9 mouse cellular contexts compared by ENCODE assay signal in the genomic region with DNA sequence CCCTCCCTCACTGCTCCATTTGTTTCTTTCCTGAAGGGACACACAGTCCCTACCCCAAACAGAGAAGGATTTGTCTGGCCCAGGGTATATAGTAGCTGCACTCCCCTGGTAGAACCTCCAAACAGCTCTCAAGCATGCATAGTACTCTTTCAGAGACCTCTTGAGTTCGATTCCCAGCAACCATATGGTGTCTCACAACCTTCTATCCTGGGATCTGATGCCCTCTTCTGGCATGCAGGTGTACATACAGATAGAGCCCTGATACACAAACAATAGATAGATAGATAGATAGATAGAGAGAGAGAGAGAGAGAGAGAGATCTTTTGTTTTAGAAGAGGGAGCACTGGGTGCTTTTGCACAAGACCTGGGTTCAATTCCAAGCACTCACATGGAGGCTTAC.
DNase-seq lines count a peak whose midpoint lies in the region; ATAC-seq lines count a peak whose summit lies in the region.
"Had no signal": no experiment of that assay in that cellular context is flagged by ENCODE, and none has a peak within 500 bp of the region (broad histone marks: within the 10 kb centered on the region; RNA-seq: fewer than 3 reads in every experiment).

No protein-coding gene starts in this region.

- peaks cover 37% of the 10 kb centered on the region for H3K27me3 ChIP-seq in liver, embryonic 12.5 days (replicated peaks)
- H3K27me3 ChIP-seq in forebrain, embryonic 14.5 days (replicated peaks; ENCODE audit: control insufficient read depth, insufficient read depth, low read length) = no peaks in the 10 kb centered on the region

- no peaks in the 10 kb centered on the region for H3K9me3 ChIP-seq in liver, embryonic 12.5 days (replicated peaks)
- no peaks in the 10 kb centered on the region for H3K9me3 ChIP-seq in forebrain, embryonic 14.5 days (replicated peaks; ENCODE audit: control insufficient read depth, low read length)

- no peak overlapping the region for H3K4me3 ChIP-seq in liver, embryonic 12.5 days
- H3K4me3 ChIP-seq in forebrain, embryonic 14.5 days (ENCODE audit: low read depth, low read length) = no peak overlapping the region
- no peak overlapping the region for H3K4me3 ChIP-seq in macrophage (ENCODE audit: inconsistent target)

- H3K79me2 ChIP-seq in macrophage (ENCODE audit: inconsistent target) = no peaks in the 10 kb centered on the region

- DNase-seq in liver (no peak), R1 (ENCODE audit: low read depth, low spot score) (peak; percentile 57)
- DNase-seq in forebrain, embryonic 14.5 days (ENCODE audit: low spot score) = no peak
- DNase-seq in B cell, adult 2 months = no peak
- DNase-seq in frontal cortex, postnatal 14 days (ENCODE audit: low spot score in 2 of 2) = no peak
- DNase-seq in cerebellum, postnatal 25 days = no peak
- DNase-seq: cerebellum, postnatal 10 days had no signal

- 0 out of 2 replicates have a peak overlapping the region, but pooled peaks have one; percentile 53 for H3K27ac ChIP-seq in liver, embryonic 12.5 days
- peak overlapping the region; percentile 75 for H3K27ac ChIP-seq in forebrain, embryonic 14.5 days (ENCODE audit: low read depth, low read length)
- H3K27ac ChIP-seq in macrophage = peak overlapping the region; percentile 59

- no peak for ATAC-seq in liver, embryonic 12.5 days
- ATAC-seq in forebrain, embryonic 14.5 days = no peak

- H3K4me1 ChIP-seq in liver, embryonic 12.5 days = peaks cover 29% of the 10 kb centered on the region
- H3K4me1 ChIP-seq in forebrain, embryonic 14.5 days (ENCODE audit: control insufficient read depth, insufficient read depth, low read length) = peaks cover 59% of the 10 kb centered on the region

- H3K36me3 ChIP-seq in liver, embryonic 12.5 days = no peaks in the 10 kb centered on the region
- H3K36me3 ChIP-seq in forebrain, embryonic 14.5 days (ENCODE audit: control insufficient read depth, insufficient read depth, low read length) = no peaks in the 10 kb centered on the region
- H3K36me3 ChIP-seq in macrophage (ENCODE audit: inconsistent target) = no peaks in the 10 kb centered on the region

- no peak overlapping the region for H3K9ac ChIP-seq in liver, embryonic 12.5 days
- no peak overlapping the region for H3K9ac ChIP-seq in forebrain, embryonic 14.5 days (ENCODE audit: low read length)

- 76% methylated on average over 1 of the region's 1 CpGs for WGBS in liver, embryonic 12.5 days (ENCODE audit: insufficient replicate concordance)
- 90% methylated on average over 1 of the region's 1 CpGs for WGBS in forebrain, embryonic 14.5 days
- 100% methylated on average over 1 of the region's 1 CpGs for whole genome bisulfite sequencing in macrophage (ENCODE audit: missing documents)

- H3K4me2 ChIP-seq in liver, embryonic 12.5 days = no peak overlapping the region
- no peak overlapping the region for H3K4me2 ChIP-seq in forebrain, embryonic 14.5 days (ENCODE audit: low read length)
